Mouse (Mus musculus) MEL (cell line): ENCODE results near the gene Tgtp2. TPM values are rescaled to one million over a fixed set of nuclear protein-coding genes. Genes with fewer than 3 reads are reported as not detected.
A peak's percentile ranks its signal among the peaks of the same experiment; 100 is the strongest.

Experiments
- DNase-seq: peaks from one replicate; pipeline ENCODE4 v3.0.0; 2011; ENCODE audit warnings: low read depth, low spot score
- H3K27ac ChIP-seq: 2 replicates; pipeline ENCODE4 v1.5.1; 2012; ENCODE audit warnings: low read depth, mild to moderate bottlenecking, control low read depth, low read length, moderate library complexity; ENCODE audit not compliant: control insufficient read depth
- H3K27me3 ChIP-seq, 2 experiments: fragments of 150-350 bp in 1 of 2; sonication (generic) in 1 of 2; 2 replicates each; pipeline ENCODE4 v1.6.1; 2012; ENCODE audit warnings: low read length in 2 of 2, mild to moderate bottlenecking in 2 of 2, improper control_type of control experiment in 1 of 2, moderate library complexity in 1 of 2; ENCODE audit not compliant: insufficient read depth in 2 of 2, control insufficient read depth in 1 of 2
- H3K36me3 ChIP-seq, 2 experiments: 2 replicates each; pipeline ENCODE4 v1.6.1; 2012 to 2014; ENCODE audit warnings: low read length in 2 of 2, improper control_type of control experiment in 1 of 2, inconsistent platforms in 1 of 2, mild to moderate bottlenecking in 1 of 2; ENCODE audit not compliant: insufficient read depth in 2 of 2, control insufficient read depth in 1 of 2
- H3K4me1 ChIP-seq, 2 experiments: fragments of 150-350 bp in 1 of 2; sonication (generic) in 1 of 2; 2 replicates each; pipeline ENCODE4 v1.6.1; 2012; ENCODE audit warnings: low read length in 2 of 2, improper control_type of control experiment in 1 of 2, mild to moderate bottlenecking in 1 of 2; ENCODE audit not compliant: insufficient read depth in 2 of 2, control insufficient read depth in 1 of 2
- H3K4me3 ChIP-seq, 2 experiments: fragments of 150-350 bp in 1 of 2; sonication (generic) in 1 of 2; 2 replicates each; pipeline ENCODE4 v1.5.1; 2012; ENCODE audit warnings: low read depth in 2 of 2, low read length in 2 of 2, mild to moderate bottlenecking in 2 of 2, moderate library complexity in 2 of 2, control low read depth in 1 of 2, improper control_type of control experiment in 1 of 2; ENCODE audit not compliant: control insufficient read depth in 1 of 2, insufficient read depth in 1 of 2
- H3K79me2 ChIP-seq: 2 replicates; pipeline ENCODE4 v1.6.1; 2012; ENCODE audit warnings: mild to moderate bottlenecking, low read length, moderate library complexity; ENCODE audit not compliant: control insufficient read depth, poor library complexity, insufficient read depth
- H3K9ac ChIP-seq: 2 replicates; pipeline ENCODE4 v1.6.1; 2012; ENCODE audit warnings: low read depth, mild to moderate bottlenecking, control low read depth, low read length, moderate library complexity; ENCODE audit not compliant: control insufficient read depth, poor library complexity, severe bottlenecking
- H3K9me3 ChIP-seq: fragments of 150-350 bp; sonication (generic); replicated peaks from 2 replicates; pipeline ENCODE4 v1.6.1; 2012; ENCODE audit warnings: mild to moderate bottlenecking, low read length, improper control_type of control experiment, moderate library complexity; ENCODE audit not compliant: insufficient read depth
- BHLHE40 ChIP-seq: IDR thresholded peaks from 2 replicates; pipeline ENCODE4 v1.6.1; 2012; ENCODE audit warnings: low read depth, mild to moderate bottlenecking, inconsistent platforms, low read length, improper control_type of control experiment, borderline replicate concordance
- CHD1 ChIP-seq: IDR thresholded peaks from 2 replicates; pipeline ENCODE4 v1.6.1; 2012; ENCODE audit warnings: low read depth, mild to moderate bottlenecking, inconsistent platforms, low read length, improper control_type of control experiment
- CTCF ChIP-seq, 3 experiments: IDR thresholded peaks in 2 of 3; conservative IDR thresholded peaks in 1 of 3; 2 replicates each; pipeline ENCODE4 v1.5.1; 2011 to 2012; ENCODE audit warnings: low read length in 3 of 3, low read depth in 2 of 3, mild to moderate bottlenecking in 2 of 3, improper control_type of control experiment in 1 of 3, inconsistent platforms in 1 of 3, mixed read lengths in 1 of 3, moderate library complexity in 1 of 3; ENCODE audit not compliant: control insufficient read depth in 1 of 3, insufficient read depth in 1 of 3, poor library complexity in 1 of 3, severe bottlenecking in 1 of 3
- E2F4 ChIP-seq: IDR thresholded peaks from 2 replicates; pipeline ENCODE4 v1.6.1; 2011; ENCODE audit warnings: low read depth, low read length, improper control_type of control experiment, borderline replicate concordance
- ELF1 ChIP-seq: IDR thresholded peaks from 2 replicates; pipeline ENCODE4 v1.6.1; 2014; ENCODE audit warnings: low read depth, mild to moderate bottlenecking, inconsistent platforms, low read length, improper control_type of control experiment, moderate library complexity
- EP300 ChIP-seq, 2 experiments: IDR thresholded peaks; 2 replicates each; pipeline ENCODE4 v1.6.1; 2011; ENCODE audit warnings: improper control_type of control experiment in 2 of 2, low read length in 2 of 2, low read depth in 1 of 2, mild to moderate bottlenecking in 1 of 2
- ETS1 ChIP-seq: IDR thresholded peaks from 2 replicates; pipeline ENCODE4 v1.6.1; 2012; ENCODE audit warnings: low read depth, mild to moderate bottlenecking, inconsistent platforms, low read length, improper control_type of control experiment, moderate library complexity
- GABPA ChIP-seq: IDR thresholded peaks from 2 replicates; pipeline ENCODE4 v1.6.1; 2012; ENCODE audit warnings: low read depth, mild to moderate bottlenecking, inconsistent platforms, low read length, improper control_type of control experiment, moderate library complexity
- GATA1 ChIP-seq: IDR thresholded peaks from 2 replicates; pipeline ENCODE4 v1.6.1; 2011; ENCODE audit warnings: low read depth, low read length, improper control_type of control experiment
- HCFC1 ChIP-seq: IDR thresholded peaks from 2 replicates; pipeline ENCODE4 v1.6.1; 2012; ENCODE audit warnings: low read depth, mild to moderate bottlenecking, inconsistent platforms, low read length, improper control_type of control experiment, moderate library complexity
- KAT2A ChIP-seq: conservative IDR thresholded peaks from 2 replicates; pipeline ENCODE4 v1.6.1; 2012; ENCODE audit warnings: low read depth, low read length, improper control_type of control experiment, inconsistent platforms
- MAFK ChIP-seq: IDR thresholded peaks from 2 replicates; pipeline ENCODE4 v1.6.1; 2011; ENCODE audit warnings: low read depth, mild to moderate bottlenecking, low read length, improper control_type of control experiment, borderline replicate concordance
- MAZ ChIP-seq: IDR thresholded peaks from 2 replicates; pipeline ENCODE4 v1.6.1; 2012; ENCODE audit warnings: low read depth, mild to moderate bottlenecking, inconsistent platforms, low read length, improper control_type of control experiment
- MEF2A ChIP-seq: IDR thresholded peaks from 2 replicates; pipeline ENCODE4 v1.6.1; 2014; ENCODE audit warnings: low read depth, mild to moderate bottlenecking, inconsistent platforms, low read length, improper control_type of control experiment; ENCODE audit not compliant: poor library complexity, insufficient replicate concordance, severe bottlenecking; ENCODE audit errors: extremely low read depth
- MXI1 ChIP-seq: IDR thresholded peaks from 2 replicates; pipeline ENCODE4 v1.6.1; 2011; ENCODE audit warnings: mild to moderate bottlenecking, low read depth, low read length, improper control_type of control experiment
- MYB ChIP-seq: IDR thresholded peaks from 2 replicates; pipeline ENCODE4 v1.6.1; 2011; ENCODE audit warnings: mild to moderate bottlenecking, low read depth, low read length, improper control_type of control experiment
- NELFE ChIP-seq: IDR thresholded peaks from 2 replicates; pipeline ENCODE4 v1.6.1; 2011; ENCODE audit warnings: low read depth, low read length, improper control_type of control experiment
- POLR2A ChIP-seq, 2 experiments: IDR thresholded peaks; 2 replicates each; pipeline ENCODE4 v1.6.1; 2011 to 2012; ENCODE audit warnings: low read length in 2 of 2, mild to moderate bottlenecking in 2 of 2, control low read depth in 1 of 2, improper control_type of control experiment in 1 of 2, low read depth in 1 of 2, moderate library complexity in 1 of 2; ENCODE audit not compliant: control insufficient read depth in 1 of 2, insufficient read depth in 1 of 2, poor library complexity in 1 of 2
- POLR2AphosphoS2 ChIP-seq: IDR thresholded peaks from 2 replicates; pipeline ENCODE4 v1.6.1; 2011; ENCODE audit warnings: low read length, improper control_type of control experiment
- POLR2AphosphoS5 ChIP-seq: IDR thresholded peaks from 2 replicates; pipeline ENCODE4 v1.6.1; 2012; ENCODE audit warnings: low read depth, borderline replicate concordance, mild to moderate bottlenecking, inconsistent platforms, low read length, moderate library complexity, mixed read lengths
- RAD21 ChIP-seq: IDR thresholded peaks from 2 replicates; pipeline ENCODE4 v1.6.1; 2011; ENCODE audit warnings: mild to moderate bottlenecking, low read depth, low read length, improper control_type of control experiment
- SIN3A ChIP-seq: IDR thresholded peaks from 2 replicates; pipeline ENCODE4 v1.6.1; 2012; ENCODE audit warnings: low read length, improper control_type of control experiment, inconsistent platforms
- TAL1 ChIP-seq: IDR thresholded peaks from 2 replicates; pipeline ENCODE4 v1.6.1; 2012; ENCODE audit warnings: mild to moderate bottlenecking, inconsistent platforms, low read length, moderate library complexity, mixed read lengths
- TBP ChIP-seq: IDR thresholded peaks from 2 replicates; pipeline ENCODE4 v1.8.0; 2011; ENCODE audit warnings: low read depth, low read length, improper control_type of control experiment
- TCF12 ChIP-seq: IDR thresholded peaks from 2 replicates; pipeline ENCODE4 v1.6.1; 2014; ENCODE audit warnings: low read depth, mild to moderate bottlenecking, inconsistent platforms, low read length, improper control_type of control experiment, moderate library complexity
- UBTF ChIP-seq: IDR thresholded peaks from 2 replicates; pipeline ENCODE4 v1.6.1; 2012; ENCODE audit warnings: low read depth, mild to moderate bottlenecking, inconsistent platforms, low read length, improper control_type of control experiment, moderate library complexity, borderline replicate concordance; ENCODE audit not compliant: insufficient read depth
- ZC3H11A ChIP-seq: IDR thresholded peaks from 2 replicates; pipeline ENCODE4 v1.6.1; 2012; ENCODE audit warnings: low read depth, mild to moderate bottlenecking, inconsistent platforms, low read length, improper control_type of control experiment
- ZMIZ1 ChIP-seq: IDR thresholded peaks from 2 replicates; pipeline ENCODE4 v1.6.1; 2012; ENCODE audit warnings: low read depth, mild to moderate bottlenecking, inconsistent platforms, low read length, improper control_type of control experiment, moderate library complexity
- polyA plus RNA-seq, 2 experiments: library from polyadenylated mRNA; stranded (reverse) in 1 of 2; unstranded in 1 of 2; fragments of >175 nt in 1 of 2; fragments of >200 nt in 1 of 2; gene quantifications; 2 replicates each; pipeline versions ENCODE4 v1.2.1 to v1.2.4; 2012; ENCODE audit warnings: low replicate concordance in 2 of 2, low read depth in 1 of 2; ENCODE audit not compliant: insufficient read length in 2 of 2, insufficient read depth in 1 of 2, missing spikeins in 1 of 2
- total RNA-seq: library from RNA; depleted of rRNA; stranded (reverse); fragments of 300-350 nt; gene quantifications from 2 replicates; pipeline ENCODE4 v1.2.3, GENCODE M21; 2012

Tgtp2 gene
- total and polyA plus RNA-seq, 3 experiments, result 0.54 to 0.77 TPM; not detected in 1

- peaks cover 66 to 67% of the 10 kb centered on the region in 2 experiments for H3K4me1 ChIP-seq
- no peak for TF ChIP-seq ZMIZ1
- no peak for TF ChIP-seq MYB
- TF ChIP-seq UBTF, result no peak
- TF ChIP-seq ZC3H11A, result no peak
- no peak for TF ChIP-seq POLR2A (IDR thresholded peaks at IDR 0.05; ENCODE audit: control insufficient read depth in 1 of 2, insufficient read depth in 1 of 2, low read depth in 1 of 2, low read length in 2 of 2, poor library complexity in 1 of 2)
- TF ChIP-seq KAT2A, result no peak
- TF ChIP-seq MAFK, result no peak
- no peak for TF ChIP-seq GABPA
- no peak for TF ChIP-seq POLR2AphosphoS5
- no peak for TF ChIP-seq MAZ
- no peak for TF ChIP-seq ELF1
- no peak for TF ChIP-seq BHLHE40
- no peak for TF ChIP-seq CTCF (IDR thresholded peaks at IDR 0.05 in 2 of 3, conservative IDR thresholded peaks at IDR 0.05 in 1 of 3; ENCODE audit: control insufficient read depth in 1 of 3, insufficient read depth in 1 of 3, low read depth in 2 of 3, low read length in 3 of 3, poor library complexity in 1 of 3, severe bottlenecking in 1 of 3)
- DNase-seq, result no peak
- no peaks in the 10 kb centered on the region; the same call in 1 of the 2 replicates for H3K79me2 ChIP-seq
- H3K4me3 ChIP-seq, result no peak overlapping the region
- peaks cover 6 to 78% of the 10 kb centered on the region in 2 experiments; a peak in 3 of 4 replicates for H3K36me3 ChIP-seq
- H3K27ac ChIP-seq, result peak overlapping the region; percentile 78
- peak overlapping the region; percentile 62; the same call in 1 of the 2 replicates for H3K9ac ChIP-seq
- no peaks in the 10 kb centered on the region for H3K9me3 ChIP-seq
- no peaks in the 10 kb centered on the region for H3K27me3 ChIP-seq
These were observed 25.1 kb upstream of the Tgtp2 start for GRCm38 (mm10) chr11:49088990-49089652.

DNA sequence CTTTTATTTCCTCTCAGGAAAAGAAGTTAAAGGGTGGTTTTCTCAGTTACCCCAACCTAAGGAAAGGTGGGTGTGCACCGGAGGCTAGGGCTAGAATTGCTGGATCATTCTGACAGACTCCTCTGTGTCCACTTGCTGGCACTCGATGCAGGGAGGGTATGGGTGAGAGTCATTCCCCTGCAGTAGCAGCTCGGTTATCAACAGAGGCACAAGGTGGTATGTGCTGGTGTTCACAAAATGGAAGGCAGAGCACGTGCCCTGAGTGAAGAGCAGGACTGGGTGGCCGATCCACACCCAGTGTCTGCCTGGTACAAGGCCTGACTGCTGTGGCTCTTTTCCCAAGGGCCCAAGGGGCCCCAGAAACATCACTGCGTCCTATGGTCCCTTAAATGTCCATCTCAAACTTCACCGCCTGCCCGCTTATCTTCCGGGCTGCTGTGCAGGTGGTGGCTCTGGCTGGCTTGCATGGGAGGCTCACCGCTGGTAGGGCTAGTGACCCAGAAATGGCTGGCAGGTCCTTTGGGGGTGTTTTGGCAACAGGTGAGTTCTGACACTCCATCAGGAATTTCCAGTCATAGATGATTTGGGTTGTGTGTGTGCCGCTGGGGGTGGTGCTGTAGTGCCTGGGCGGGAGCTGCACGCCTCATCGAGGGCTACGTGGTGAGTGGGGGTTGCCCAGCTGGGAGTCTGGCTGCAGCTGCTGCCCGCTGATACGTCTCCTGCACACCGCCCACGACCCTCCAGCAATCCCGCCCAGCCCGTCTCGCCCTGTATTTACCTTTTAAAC lies 24.0 kb upstream of the Tgtp2 start:
- Histone ChIP-seq H3K79me2 (no peaks in the 10 kb centered on the region; the same call in none of the 2 replicates), H3K4me3 (peak overlapping the region; percentile 36 to 41; a peak in 3 of 4 replicates), H3K27ac (peak overlapping the region; percentile 78), H3K27me3 (no peaks in the 10 kb centered on the region), H3K9ac (peak overlapping the region; percentile 62), H3K36me3 (peaks cover 2 to 81% of the 10 kb centered on the region in 2 experiments; a peak in 3 of 4 replicates), H3K4me1 (peaks cover 67 to 75% of the 10 kb centered on the region in 2 experiments), H3K9me3 (no peaks in the 10 kb centered on the region)
- peak; percentile 90 for DNase-seq
- TF ChIP-seq TBP (peak; percentile 85), ETS1 (peak; percentile 97), RAD21 (no peak), CHD1 (peak; percentile 59; the same call in 1 of the 2 replicates), MEF2A (no peak), HCFC1 (no peak), NELFE (no peak; the same call in 1 of the 2 replicates), MAZ (peak; percentile 44; the same call in 1 of the 2 replicates), TCF12 (peak; percentile 88), ZC3H11A (peak; percentile 24; the same call in 1 of the 2 replicates), TAL1 (peak; percentile 86), POLR2AphosphoS2 (peak; percentile 24; the same call in 1 of the 2 replicates), MXI1 (peak; percentile 53), E2F4 (no peak), MYB (0 out of 2 replicates have a peak, but pooled peaks have one; percentile 43), SIN3A (peak; percentile 43), GATA1 (0 out of 2 replicates have a peak, but pooled peaks have one; percentile 53), EP300 (IDR thresholded peaks at IDR 0.05; ENCODE audit: low read depth in 1 of 2, low read length in 2 of 2) (peak; percentile 55 to 89)
